Mouse (Mus musculus) frontal cortex, postnatal 10 days (tissue): ENCODE measurements at regions not wholly inside any gene's neighbourhood (a gene's known extent, or its start where the extent isn't known, plus 50 kb on each side); places are given as distances from the start of the nearest gene placed in this dataset.
A peak's percentile ranks its signal among the peaks of the same experiment; 100 is the strongest.

Source experiments
- DNase-seq, 2 experiments: peaks; one replicate each; pipeline ENCODE4 v3.0.0; 2022; ENCODE audit warnings: low spot score in 2 of 2, mixed read lengths in 1 of 2

DNA sequence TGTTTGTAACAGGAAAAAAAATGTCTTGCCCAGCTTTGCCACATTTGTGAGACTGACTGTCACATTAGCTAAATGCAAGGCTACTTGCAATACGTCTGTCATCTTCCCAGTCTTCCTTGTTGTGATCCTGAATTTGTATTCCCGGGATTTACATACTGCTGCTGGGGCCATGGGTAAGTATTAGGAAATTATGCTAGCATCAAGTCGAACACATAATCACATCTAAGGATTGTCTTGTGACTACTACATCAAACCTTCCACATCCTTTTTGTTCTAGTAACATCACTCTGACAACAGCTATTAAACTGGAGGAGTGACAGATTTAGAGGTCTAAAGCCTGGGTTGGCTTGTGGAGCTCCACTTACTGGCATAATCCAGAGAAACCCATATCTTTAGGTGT is 164.2 kb upstream of the Cwc22 start:
- no peak for DNase-seq

DNA sequence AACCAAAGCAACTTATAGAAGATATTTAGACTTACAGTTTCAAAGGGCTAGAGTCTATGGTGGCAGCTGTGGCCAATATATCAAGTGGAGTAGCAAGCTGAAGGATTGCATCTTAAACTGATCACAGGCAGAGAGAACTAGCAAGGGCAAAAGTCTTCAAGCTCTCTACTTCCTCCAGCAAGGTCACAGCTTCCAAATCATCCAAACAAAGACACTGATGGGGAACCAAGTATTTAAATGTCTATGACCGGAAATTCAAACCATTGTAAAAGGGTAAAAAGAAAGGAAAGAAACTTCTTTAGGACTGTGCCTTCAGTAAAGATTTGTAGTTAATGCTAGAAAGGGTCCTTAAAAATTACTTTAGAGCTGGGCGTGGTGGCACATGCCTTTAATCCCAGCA is 149.4 kb upstream of the Cwc22 start:
- no peak for DNase-seq

DNA sequence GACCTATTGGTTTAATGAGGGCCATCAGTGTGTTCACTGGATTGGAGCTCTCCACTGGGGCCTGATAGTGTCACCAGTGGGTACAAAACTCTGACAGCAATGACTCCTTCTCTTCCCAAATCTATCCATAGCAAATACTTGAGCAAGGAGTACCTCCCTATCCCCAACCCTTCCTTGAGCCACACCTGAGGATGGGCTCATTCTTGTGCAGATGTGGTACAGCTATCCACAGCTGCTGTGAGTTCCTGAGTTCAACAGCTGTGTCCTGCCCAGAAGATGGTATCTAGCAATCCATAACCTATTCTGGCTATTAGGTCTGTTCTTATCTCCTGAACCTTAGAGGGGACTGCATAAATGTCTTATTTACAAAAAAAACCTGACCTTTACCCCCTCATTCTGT is 148.7 kb upstream of the Cwc22 start:
- DNase-seq: no peak

DNA sequence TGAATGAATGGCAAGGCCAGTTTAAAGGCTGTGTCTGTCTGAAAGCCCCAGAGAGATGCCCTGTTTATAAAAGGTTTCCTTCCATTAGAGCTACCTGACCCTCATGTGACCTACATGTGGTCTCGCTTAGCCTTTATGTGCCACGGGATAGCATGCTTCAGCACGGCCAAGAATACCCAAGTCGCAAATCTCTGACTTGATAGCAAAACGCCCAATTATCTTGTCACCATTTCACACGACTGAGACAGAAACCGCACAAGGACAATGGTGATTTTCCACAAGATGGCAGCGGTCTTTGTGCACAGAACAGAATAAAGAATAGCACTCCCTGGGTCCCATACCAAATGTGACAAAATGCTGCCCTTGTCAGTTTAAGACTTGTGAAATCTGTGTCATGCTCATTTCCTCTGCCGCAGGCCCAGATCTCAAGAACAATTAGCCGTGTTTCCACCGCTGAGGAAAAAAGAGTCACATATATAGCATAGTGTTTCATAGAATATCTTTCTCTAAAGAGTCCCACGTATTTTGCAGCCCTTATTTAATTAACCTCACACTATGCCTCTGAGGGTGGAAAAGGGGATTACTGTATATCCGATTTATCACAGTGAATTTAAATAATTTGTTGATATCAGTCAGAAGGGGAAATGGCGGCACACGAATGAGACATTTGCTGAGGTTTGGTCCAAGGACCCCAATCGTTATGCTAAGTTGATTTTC is 118.3 kb upstream of the Cwc22 start:
- no peak for DNase-seq

DNA sequence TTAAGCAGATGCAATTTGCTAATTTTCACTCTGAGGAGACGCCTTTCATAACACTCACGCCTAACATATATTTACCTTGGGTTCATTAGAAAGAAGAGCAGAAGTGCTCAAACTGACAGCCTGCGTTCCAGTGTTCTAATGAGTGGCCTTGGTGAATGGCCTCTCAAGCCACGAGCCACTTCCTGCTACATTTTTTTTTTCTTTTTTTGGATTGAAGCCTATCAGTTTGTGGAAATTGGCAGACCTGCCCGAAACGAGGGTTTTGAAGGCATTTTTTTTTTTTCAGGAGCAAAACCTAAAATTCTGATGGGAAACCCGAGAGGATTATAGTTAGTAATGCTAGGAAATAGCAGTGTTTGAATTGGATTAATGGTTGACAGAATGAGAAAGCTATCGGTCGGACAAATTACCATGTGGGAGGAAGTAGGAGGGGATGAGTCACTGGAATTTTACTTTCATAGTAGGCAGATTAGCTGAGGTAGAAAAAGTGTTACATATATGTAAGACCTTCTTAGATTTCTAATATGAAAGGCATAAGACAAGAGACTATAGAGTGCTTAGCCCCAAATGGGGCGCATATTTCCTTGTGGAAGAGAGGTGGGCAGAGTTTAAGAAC is 113.7 kb upstream of the Cwc22 start:
- DNase-seq: no peak

DNA sequence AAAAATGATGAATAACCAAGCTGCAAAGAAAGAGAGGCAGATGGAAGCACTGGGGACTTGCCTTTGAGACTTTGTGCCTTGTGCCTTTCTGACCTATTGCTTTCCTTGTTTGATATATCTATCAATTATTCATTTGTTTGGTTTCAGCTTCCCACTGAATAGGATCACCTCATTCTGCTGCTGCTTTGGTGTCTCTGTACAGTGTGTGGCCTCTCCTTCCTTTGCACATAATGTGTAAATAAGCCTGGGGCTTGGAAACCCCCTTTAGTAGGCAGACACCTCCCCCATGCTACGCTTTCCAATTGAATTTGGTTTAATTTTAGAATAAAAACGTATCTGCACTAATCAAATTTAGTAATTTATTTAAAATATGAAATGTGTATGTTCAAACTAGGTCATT is 112.8 kb upstream of the Cwc22 start:
- DNase-seq: no peak

DNA sequence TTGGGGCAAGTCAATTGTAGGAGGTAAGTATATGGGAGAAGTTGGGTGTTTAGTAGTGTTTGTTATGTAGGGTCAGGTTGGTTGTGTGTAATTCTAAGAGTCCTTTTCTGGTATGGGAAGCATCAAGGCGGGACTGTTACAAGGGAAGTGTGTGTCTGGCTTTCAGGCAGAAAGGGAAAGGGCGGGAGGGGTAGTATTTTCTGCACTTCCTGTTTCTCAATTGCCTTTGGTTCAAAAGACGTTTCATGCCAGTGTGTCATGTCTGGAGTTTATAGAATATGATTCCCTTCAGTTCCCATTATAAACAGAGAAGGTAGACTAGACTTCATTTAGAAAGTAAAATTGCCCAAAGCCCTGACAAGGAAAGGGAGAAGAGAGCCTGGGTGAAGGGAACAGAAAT is 107.7 kb upstream of the Cwc22 start:
- DNase-seq: no peak

DNA sequence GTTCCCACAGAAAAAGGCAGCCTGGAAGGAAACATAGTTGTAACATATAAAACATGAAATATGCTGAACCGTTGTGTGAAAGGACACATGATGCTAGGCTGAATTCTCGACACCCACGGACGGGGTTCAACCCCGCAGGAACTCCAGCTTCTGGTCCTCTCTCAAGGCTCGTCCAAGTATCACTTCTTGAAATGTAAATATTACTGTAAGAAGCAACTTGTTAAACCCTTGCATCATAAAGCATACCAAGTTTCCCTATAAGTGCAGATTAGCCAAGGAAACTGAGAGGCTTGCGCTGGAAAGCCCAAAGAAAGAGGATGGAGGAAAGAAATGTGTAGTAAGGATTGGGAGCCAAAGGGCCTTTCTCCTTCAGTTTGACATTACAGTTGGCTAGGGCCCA is 104.4 kb upstream of the Cwc22 start:
- no peak for DNase-seq

DNA sequence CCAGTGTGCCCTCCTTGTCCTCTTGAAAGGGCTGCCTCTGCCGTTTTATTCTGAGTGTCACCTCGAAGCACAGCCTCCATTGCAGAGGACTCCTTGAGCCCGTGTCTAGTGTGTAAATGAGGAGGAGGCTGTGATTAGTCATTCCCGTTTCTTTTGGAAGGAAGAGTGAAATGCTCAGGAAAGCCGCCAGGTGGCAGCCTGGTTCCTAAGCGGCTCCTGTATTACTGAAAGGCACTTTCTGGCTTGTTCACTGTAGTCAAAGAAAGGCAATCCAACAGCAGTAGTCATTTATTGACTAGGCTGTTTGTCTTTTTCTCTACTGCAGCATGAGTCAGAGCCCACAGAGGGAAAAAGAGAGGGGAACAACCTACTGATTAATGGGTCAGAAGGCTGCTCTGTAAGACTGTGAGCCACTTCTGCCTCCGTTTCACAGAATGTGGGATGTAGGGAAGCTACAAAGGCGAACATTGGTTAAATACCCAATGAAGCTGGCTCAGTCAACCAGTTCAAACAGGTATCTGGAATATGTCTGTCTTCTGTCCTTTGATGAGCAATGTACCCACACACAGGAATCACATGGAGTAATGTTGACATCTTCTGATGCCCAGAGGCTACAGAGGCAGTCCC is 103.2 kb upstream of the Cwc22 start:
- DNase-seq: peak; percentile 78 to 86

DNA sequence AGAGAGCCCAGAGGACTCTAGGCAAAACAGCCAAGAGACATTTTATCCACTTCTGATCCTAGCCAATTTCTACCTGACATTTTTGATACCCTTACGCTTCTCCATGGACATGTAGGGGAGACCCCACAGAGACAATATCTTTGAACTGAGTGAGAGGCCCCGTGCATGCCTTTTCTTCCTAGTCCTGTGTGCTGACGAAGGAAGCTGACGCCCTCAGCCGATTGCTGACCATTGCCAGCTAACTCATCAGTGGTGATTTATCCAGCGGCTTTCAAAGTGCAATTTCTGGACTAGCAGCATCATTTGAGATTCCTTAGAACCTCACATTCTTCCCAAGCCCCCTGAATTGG is 102.5 kb upstream of the Cwc22 start:
- DNase-seq: peak in 1 of 2 experiments; percentile 12

DNA sequence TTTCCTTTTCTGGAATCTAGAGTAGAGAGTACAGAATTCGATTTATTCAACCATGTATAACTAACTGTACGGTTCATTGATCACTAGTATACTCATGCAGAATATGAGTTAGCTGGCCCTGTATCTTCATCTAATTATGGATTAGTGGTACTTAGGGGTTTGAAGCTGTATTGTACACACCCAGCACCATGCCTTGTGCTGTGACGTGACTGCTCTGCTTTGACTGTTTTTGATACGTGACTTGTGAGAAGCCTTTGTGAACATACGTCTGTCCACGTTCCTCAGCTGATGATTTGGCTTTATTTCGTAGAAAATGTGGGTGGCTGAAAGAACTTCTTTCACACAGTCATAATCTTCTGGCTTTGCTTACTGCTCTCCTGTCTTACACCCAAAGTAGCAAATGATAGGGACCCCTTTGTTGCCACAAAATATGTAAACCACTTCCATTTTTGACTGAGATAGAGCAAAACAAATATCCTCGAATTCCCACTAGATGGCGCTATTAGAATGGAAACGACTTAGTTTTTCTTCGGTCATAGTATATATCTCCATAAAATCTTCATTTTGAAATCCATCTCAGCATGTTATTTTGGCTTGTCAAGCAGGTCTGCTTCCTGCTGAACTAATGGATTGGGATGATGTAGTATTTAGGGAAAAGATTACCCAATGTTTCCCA is 102.0 kb upstream of the Cwc22 start:
- DNase-seq: no peak

DNA sequence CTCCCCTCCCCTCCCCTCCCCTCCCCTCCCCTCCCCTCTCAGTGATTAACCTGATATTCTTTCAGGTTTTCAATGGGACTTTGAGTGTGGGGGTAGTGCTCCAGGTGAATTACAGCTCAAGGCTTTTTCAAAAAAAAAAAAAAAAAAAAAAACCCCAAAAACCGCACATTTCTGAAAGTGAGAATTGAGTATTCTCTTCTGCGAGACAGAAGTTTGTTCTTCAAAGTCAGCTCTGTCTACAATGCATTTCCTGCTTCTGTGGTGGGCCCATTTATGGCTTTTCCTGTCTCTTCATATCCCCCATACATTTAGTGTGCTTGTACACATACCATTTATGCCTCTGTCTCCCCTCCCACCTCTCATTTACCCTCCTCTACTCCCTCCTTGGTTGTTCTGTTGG is 81.1 kb upstream of the Cwc22 start:
- no peak for DNase-seq

DNA sequence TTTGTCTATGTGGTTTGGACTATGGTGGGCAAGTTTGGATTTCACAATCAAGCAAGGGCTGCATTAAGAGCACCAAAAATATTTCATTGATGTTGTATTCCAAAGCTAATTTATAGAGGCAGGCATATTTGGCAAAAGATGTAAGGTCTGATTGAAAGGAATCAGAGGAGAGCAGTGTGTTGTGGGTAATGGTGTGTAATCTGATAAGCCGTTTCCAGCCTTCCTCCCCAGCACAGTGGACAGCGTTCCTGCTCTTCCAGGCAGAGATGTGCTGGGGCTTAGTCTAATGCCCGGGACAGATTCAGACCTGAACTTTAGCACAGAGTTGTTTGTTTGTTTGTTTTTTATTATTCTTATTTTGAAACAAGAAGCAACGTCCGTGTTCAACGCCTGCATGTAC is 80.6 kb upstream of the Cwc22 start:
- no peak for DNase-seq

DNA sequence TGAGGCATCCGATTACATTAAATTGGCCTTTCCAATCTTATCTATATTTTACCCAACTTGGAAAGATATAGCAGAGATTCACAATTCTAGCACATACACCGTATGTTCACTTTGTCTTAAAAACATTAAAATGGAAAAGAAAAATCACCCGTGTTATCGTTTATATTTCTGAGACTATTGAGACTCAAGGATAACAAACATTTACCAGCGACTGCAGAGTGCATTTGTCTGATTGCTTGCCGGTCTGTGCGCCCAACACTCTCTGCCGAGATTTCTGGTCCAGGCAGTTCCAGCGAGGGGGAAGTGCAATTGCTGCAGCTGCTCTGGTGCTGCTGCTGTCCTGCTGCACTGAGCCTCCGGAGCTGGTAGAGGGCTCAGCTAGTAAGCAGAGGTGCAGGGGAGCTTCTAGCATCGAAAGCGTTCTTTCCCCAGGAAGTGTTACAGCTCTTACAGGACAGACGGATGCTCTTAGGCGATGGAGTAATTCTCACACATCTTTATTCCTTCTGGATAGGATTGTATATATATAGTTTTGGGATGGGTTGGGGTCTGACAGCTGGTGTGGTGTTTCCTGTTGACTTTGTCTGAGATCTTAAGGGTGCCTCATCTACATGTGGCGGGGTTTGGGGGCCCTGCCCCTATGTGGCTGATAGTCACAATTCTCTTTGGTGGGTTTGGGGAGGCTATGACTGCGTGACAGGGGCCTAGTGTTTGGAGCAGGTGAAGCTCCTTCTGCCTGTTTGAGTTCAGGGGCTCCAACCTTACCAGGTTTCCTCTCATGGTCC is 79.7 kb upstream of the Cwc22 start:
- DNase-seq: no peak

DNA sequence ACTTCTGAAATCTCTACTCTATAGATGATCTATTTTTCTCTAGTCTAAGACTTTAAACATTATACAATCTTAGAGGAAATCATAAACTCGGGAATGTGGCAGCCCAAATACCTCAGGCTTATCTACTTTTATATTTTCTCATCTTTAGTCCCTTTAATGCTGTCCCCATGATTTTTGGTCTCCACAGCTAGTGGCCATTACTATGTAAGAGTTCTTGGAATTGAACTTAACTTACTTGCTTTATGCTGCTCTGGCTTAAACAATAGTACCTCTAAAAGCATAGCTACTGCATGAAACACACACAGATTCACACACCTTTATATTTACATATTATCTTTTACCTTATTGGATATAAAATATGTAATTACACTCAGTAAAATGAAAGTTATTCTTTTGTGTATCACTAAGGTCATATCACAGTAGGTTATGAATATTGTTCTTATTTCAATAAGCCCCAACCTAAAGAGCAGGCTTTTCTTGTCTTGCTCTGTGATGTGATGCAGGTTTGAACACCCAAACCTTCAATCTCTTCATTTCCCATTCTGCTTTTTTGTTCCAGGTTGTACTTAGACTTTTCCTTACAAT is 78.9 kb upstream of the Cwc22 start:
- no peak for DNase-seq

DNA sequence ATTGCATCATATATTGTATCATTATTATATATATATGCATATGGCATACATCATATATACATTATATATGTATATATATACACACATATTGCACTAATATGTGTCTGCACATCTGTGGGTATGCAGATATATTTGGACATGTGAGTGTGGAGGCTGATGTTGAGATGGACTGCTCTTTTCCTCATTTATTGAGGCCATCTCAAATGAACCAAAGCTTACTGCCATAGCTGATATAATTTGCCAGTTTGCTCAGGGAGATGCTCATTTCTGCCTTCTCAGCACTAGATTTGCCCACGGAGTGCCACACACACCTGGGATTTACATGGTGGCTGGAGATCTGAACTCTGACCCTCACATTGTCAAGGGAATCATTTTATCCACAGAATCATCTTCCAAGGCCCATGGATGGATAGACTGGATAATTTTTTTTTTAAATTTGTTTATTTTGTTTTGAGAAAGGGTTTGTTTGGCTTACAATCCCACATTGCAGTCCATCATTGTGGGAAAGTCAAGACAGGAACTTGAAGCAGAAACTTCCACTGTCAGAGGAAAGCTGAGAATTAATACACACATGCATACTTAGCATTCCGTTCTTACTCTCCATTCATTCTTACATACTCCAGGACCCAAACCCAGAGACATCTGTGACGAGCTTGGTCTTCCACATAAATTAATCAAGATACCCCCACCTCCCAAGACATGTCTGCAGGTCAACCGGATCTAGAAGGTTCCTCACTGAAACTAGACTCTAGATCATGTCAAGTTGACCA is 77.9 kb upstream of the Cwc22 start:
- no peak for DNase-seq

DNA sequence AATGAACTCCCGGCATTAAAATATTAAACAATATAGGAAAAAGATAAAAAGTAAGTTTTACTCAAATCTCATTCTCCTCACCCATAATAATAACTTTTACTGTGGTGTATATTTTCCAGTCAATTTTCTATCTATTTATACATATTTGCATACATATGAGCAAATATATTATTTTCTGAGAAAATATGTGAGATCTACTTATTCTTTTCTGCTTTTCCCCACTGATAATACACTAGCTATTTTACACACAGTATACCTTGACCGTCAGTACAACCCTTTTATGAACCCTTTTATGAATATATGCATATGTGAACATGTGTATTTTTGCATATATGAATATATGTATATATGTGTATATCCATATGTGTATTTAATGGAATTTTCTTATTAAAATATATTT is 77.2 kb upstream of the Cwc22 start:
- no peak for DNase-seq

DNA sequence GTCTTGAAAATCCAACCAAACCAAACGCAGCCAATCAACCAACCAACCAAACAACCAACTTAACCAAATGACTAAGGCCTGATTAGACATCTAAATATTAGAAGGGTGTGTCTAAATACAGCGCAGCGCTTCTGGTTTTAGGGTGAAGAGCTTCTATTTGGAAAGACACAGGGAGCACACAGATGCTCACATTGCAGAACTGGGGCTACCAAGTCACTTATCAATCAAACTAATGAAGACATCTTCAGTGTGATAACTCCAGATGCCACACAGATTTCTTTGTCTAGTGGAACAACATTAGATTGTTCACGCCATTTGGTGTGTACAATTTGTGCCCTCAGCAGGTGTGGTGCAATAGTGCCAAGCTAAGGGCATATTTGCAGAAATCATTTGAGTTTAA is 76.6 kb upstream of the Cwc22 start:
- no peak for DNase-seq

DNA sequence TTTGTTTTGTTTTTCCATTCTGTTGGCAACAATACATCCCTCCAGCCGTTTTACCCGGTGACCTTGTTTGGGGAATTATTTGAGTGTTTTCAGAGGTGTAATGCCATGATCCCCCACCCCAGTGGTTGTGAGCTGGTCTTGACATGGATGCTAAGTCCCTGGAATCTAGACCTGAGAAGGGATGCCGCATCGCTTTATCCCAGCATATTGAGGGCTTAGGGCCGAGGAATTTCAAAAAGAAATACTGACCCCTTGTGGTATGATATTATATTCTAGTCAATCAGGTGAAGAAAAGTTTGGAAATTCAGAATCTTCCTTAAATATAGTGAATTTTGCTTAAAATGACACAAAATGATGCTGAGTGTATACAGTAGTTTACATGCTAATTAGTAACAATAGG is 75.7 kb upstream of the Cwc22 start:
- DNase-seq: no peak

DNA sequence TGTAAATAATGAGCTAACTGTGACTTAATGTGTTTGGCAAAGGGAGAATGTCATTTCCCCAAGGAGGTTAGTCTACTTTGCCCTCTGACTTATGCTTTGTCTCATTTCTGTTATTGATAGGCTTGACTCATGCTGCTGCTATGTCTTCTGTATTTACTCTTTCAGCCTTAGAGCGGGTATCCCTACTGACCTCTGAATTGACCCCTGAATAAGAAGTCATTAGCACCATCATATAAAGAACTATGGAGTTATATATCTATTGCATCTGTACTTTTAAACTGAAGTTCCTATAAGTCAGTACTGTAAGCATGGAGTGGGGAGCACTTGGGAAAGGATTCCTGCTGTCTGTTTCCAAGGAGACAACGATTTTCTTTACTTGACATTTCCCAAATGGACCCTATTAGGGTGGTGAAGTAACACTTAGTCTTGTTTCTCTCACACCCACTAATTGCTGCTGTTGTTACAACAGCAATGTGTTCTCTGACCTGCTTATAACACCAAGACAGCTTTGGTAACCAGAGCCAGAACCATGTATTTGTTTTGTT is 75.3 kb upstream of the Cwc22 start:
- DNase-seq: no peak

DNA sequence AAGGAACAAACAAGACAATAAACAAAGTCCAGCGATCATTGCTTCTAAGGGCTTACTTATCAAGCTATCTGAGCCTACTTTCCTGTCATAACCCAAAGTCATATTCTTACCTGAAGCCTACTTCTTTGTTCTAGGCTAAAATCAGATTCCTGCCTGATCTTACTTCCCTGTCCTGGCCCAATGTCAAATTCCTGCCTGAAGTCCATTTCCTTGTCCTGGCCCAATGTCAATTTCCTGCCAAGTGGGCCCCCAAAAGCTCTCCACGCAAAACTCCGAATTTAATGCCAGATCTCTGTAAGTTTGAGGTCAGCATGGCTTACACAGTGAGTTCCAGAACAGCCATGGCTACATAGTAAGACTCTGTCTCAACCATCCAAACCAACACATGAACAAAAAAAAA is 74.3 kb upstream of the Cwc22 start:
- no peak for DNase-seq
